8 mouse cellular contexts compared by ENCODE assay signal in genomic region chr9:108819495-108819894, GRCm38 (mm10). TPM values are rescaled to one million over a fixed set of nuclear protein-coding genes. Genes with fewer than 3 reads are reported as not detected.
DNase-seq lines count a peak whose midpoint lies in the region; ATAC-seq lines count a peak whose summit lies in the region.

No protein-coding gene starts in this region.

- DNase-seq in hindbrain, embryonic 14.5 days (ENCODE audit: low spot score) = peak; percentile 63
- peak; percentile 71 for DNase-seq in 3T3-L1 (ENCODE audit: low read depth, low spot score)
- DNase-seq in CD8-positive naive resting alpha-beta T cell, adult 2 months (ENCODE audit: low read depth in 2 of 2, low spot score in 2 of 2) = peak; percentile 24 to 51
- DNase-seq in c-Kit-positive CD71-positive TER-119-positive erythroid progenitor cells, embryonic 14.5 days (ENCODE audit: low spot score) = peak; percentile 35
- peak; percentile 61 for DNase-seq in induced T-regulatory cell, adult 2 months (ENCODE audit: low read depth)
- DNase-seq in spleen, postnatal 4 days (ENCODE audit: low spot score in 2 of 2) = no peak

- no peak for ATAC-seq in hindbrain, embryonic 14.5 days (ENCODE audit: low FRiP score)
- ATAC-seq in hindbrain, embryonic 16.5 days = no peak
- 0 out of 2 replicates have a peak, but pooled peaks have one; percentile 10 for ATAC-seq in midbrain, embryonic 13.5 days

- H3K9me3 ChIP-seq in hindbrain, embryonic 14.5 days (ENCODE audit: control insufficient read depth, low read length) = no peaks in the 10 kb centered on the region
- H3K9me3 ChIP-seq in hindbrain, embryonic 16.5 days (ENCODE audit: control insufficient read depth, low read length) = no peaks in the 10 kb centered on the region
- no peaks in the 10 kb centered on the region for H3K9me3 ChIP-seq in midbrain, embryonic 13.5 days

- 69% methylated on average over 3 of the region's 3 CpGs for WGBS in hindbrain, embryonic 14.5 days
- 67% methylated on average over 3 of the region's 3 CpGs for WGBS in hindbrain, embryonic 16.5 days
- 57% methylated on average over 3 of the region's 3 CpGs for WGBS in midbrain, embryonic 13.5 days

- H3K4me1 ChIP-seq in hindbrain, embryonic 14.5 days (replicated peaks; ENCODE audit: control insufficient read depth, insufficient read depth, low read length) = peaks cover 10% of the 10 kb centered on the region; the same call in 1 of the 2 replicates
- peaks cover 8% of the 10 kb centered on the region for H3K4me1 ChIP-seq in hindbrain, embryonic 16.5 days (ENCODE audit: control insufficient read depth, insufficient read depth, low read depth, low read length)
- peaks cover 9% of the 10 kb centered on the region for H3K4me1 ChIP-seq in midbrain, embryonic 13.5 days (replicated peaks)

- H3K36me3 ChIP-seq in hindbrain, embryonic 14.5 days (replicated peaks; ENCODE audit: control insufficient read depth, insufficient read depth) = peaks cover 48% of the 10 kb centered on the region
- peaks cover 24% of the 10 kb centered on the region for H3K36me3 ChIP-seq in hindbrain, embryonic 16.5 days (ENCODE audit: control insufficient read depth, insufficient read depth, low read length)
- H3K36me3 ChIP-seq in midbrain, embryonic 13.5 days = peaks cover 42% of the 10 kb centered on the region

- H3K4me2 ChIP-seq in hindbrain, embryonic 14.5 days (replicated peaks) = no peak overlapping the region
- no peak overlapping the region for H3K4me2 ChIP-seq in hindbrain, embryonic 16.5 days (ENCODE audit: low read length)
- no peak overlapping the region for H3K4me2 ChIP-seq in midbrain, embryonic 13.5 days (replicated peaks)

- H3K4me3 ChIP-seq in hindbrain, embryonic 14.5 days (replicated peaks; ENCODE audit: low read length) = no peak overlapping the region
- H3K4me3 ChIP-seq in hindbrain, embryonic 16.5 days (ENCODE audit: low read length) = no peak overlapping the region
- no peak overlapping the region for H3K4me3 ChIP-seq in midbrain, embryonic 13.5 days (replicated peaks)

- H3K27ac ChIP-seq in hindbrain, embryonic 14.5 days = no peak overlapping the region
- no peak overlapping the region for H3K27ac ChIP-seq in hindbrain, embryonic 16.5 days (ENCODE audit: low read depth, low read length)
- no peak overlapping the region for H3K27ac ChIP-seq in midbrain, embryonic 13.5 days

- no peak overlapping the region for H3K9ac ChIP-seq in hindbrain, embryonic 14.5 days
- H3K9ac ChIP-seq in hindbrain, embryonic 16.5 days (ENCODE audit: low read depth, low read length) = no peak overlapping the region
- no peak overlapping the region for H3K9ac ChIP-seq in midbrain, embryonic 13.5 days (replicated peaks)

- H3K27me3 ChIP-seq in hindbrain, embryonic 14.5 days (ENCODE audit: control insufficient read depth, insufficient read depth, low read length) = no peaks in the 10 kb centered on the region
- H3K27me3 ChIP-seq in hindbrain, embryonic 16.5 days (replicated peaks; ENCODE audit: control insufficient read depth, insufficient read depth, low read length) = no peaks in the 10 kb centered on the region
- peaks cover 18% of the 10 kb centered on the region for H3K27me3 ChIP-seq in midbrain, embryonic 13.5 days

RNA-seq across cellular contexts. Expression of gene Celsr3, which starts 6.6 kb away (rescaled TPM):
- polyA plus RNA-seq in hindbrain, embryonic 14.5 days (2014; fragmentation: Nextera tagmentation; extraction: Ambion mirVana) = 15.4 and 16.0 TPM in 2 replicates
- 11.6 and 12.8 TPM in 2 replicates for polyA plus RNA-seq in hindbrain, embryonic 16.5 days (2015; fragmentation: Nextera tagmentation; extraction: Ambion mirVana)
- polyA plus RNA-seq in midbrain, embryonic 13.5 days (2015; fragmentation: Nextera tagmentation; extraction: Ambion mirVana) = 17.7 and 18.0 TPM in 2 replicates

RNA-seq across cellular contexts. Expression of gene Nckipsd, which starts 11.3 kb away (rescaled TPM):
- polyA plus RNA-seq in hindbrain, embryonic 14.5 days (2014; fragmentation: Nextera tagmentation; extraction: Ambion mirVana) = 28.5 and 29.6 TPM in 2 replicates
- 32.2 and 35.1 TPM in 2 replicates for polyA plus RNA-seq in hindbrain, embryonic 16.5 days (2015; fragmentation: Nextera tagmentation; extraction: Ambion mirVana)
- polyA plus RNA-seq in midbrain, embryonic 13.5 days (2015; fragmentation: Nextera tagmentation; extraction: Ambion mirVana) = 20.9 and 29.5 TPM in 2 replicates

RNA-seq across cellular contexts. Expression of gene Slc26a6, which starts 33.6 kb away (rescaled TPM):
- polyA plus RNA-seq in hindbrain, embryonic 14.5 days (2014; fragmentation: Nextera tagmentation; extraction: Ambion mirVana) = 19.1 and 21.5 TPM in 2 replicates
- 21.9 and 22.2 TPM in 2 replicates for polyA plus RNA-seq in hindbrain, embryonic 16.5 days (2015; fragmentation: Nextera tagmentation; extraction: Ambion mirVana)
- polyA plus RNA-seq in midbrain, embryonic 13.5 days (2015; fragmentation: Nextera tagmentation; extraction: Ambion mirVana) = 11.3 and 12.5 TPM in 2 replicates

RNA-seq across cellular contexts. Expression of gene Ip6k2, which starts 35.9 kb away (rescaled TPM):
- 202 and 238 TPM in 2 replicates for polyA plus RNA-seq in hindbrain, embryonic 14.5 days (2014; fragmentation: Nextera tagmentation; extraction: Ambion mirVana)
- polyA plus RNA-seq in hindbrain, embryonic 16.5 days (2015; fragmentation: Nextera tagmentation; extraction: Ambion mirVana) = 178 and 185 TPM in 2 replicates
- polyA plus RNA-seq in midbrain, embryonic 13.5 days (2015; fragmentation: Nextera tagmentation; extraction: Ambion mirVana) = 217 and 238 TPM in 2 replicates

Comparison
In these comparisons a context has a peak if more than half of its experiments do, and no peak if none do; other contexts are left out.
1. DNase-seq: peak in hindbrain, embryonic 14.5 days (single experiment), 3T3-L1 (single experiment), CD8-positive naive resting alpha-beta T cell, adult 2 months (2 of 2), c-Kit-positive CD71-positive TER-119-positive erythroid progenitor cells, embryonic 14.5 days (single experiment) and induced T-regulatory cell, adult 2 months (single experiment); none in spleen, postnatal 4 days (0 of 2).